Mouse (Mus musculus): ENCODE data around the gene Mef2b.

DNA sequence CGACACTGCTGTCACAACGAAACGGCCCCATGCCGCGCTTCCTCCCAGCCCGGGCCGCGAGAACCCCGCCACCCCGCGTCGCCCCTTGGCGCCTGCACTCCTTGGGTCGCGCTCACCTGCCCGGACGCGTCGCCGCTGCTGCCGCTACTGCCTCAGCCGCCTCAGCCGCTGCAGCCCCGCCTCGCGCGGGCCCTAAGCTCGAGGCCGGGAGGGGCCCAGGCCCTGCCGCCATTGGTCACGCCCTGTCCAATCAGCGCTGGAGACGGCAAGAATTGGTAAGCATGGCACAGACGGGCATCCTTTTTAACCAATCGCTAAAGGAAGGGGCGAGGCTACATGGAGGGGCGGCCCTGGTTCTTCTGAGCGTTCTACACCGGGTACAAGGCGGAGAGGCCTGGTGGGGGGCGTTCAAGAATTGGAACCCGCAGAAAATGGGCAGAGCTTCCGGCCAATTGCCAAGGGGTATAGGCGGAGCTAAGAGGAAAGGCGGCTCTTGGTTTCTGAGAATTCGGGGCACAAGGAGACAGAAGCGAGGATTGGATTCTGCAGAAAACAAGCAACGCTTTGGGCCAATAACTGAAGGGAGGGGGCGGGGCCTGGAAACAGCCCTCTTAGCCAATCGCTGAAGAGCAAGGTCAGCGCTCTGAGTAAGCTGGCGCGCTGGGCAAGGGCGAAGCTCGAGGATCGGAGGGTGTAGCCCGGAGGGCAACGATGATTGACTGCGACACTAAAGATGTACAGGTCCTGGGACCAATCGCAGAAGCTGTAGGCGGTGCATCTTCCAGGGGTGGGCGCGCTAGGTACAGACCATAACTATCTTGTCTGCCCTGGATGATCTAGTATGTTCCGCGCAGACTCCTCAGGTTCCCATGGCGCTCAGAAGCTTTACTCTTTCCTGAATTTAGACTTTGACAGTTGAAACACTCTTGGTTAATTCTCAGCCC, 72.9 kb downstream of the Mef2b start, which contains the start of gene Slc25a42:
- TF ChIP-seq CTCF (IDR thresholded peaks at IDR 0.05) (peak; percentile 1; the same call in 1 of the 2 replicates), EP300 (IDR thresholded peaks at IDR 0.05) (0 out of 2 replicates have a peak, but pooled peaks have one; percentile 25)

Data from lung, postnatal 0 days (tissue).